Mouse (Mus musculus): ENCODE measurements around the gene Ncapd3.

- no peak for TF ChIP-seq CTCF (IDR thresholded peaks at IDR 0.05; ENCODE audit: low read depth, low read length)
- TF ChIP-seq GATA1 (IDR thresholded peaks at IDR 0.05; ENCODE audit: borderline replicate concordance, low read length), result no peak
These were observed 32.9 kb upstream of the Ncapd3 start for GRCm38 (mm10) chr9:26997062-26997461.

All from G1E (cell line).